Mouse (Mus musculus) myocyte (in vitro differentiated cells): ENCODE data around the gene Nrp1.

Experiments
- CEBPB ChIP-seq: IDR thresholded peaks from 2 replicates; pipeline ENCODE4 v1.6.1; 2011; ENCODE audit warnings: mild to moderate bottlenecking, moderate library complexity; ENCODE audit not compliant: poor library complexity, insufficient read depth, severe bottlenecking
- E2F4 ChIP-seq: IDR thresholded peaks from one replicate; pipeline ENCODE4 v1.6.1; 2011; ENCODE audit warnings: mild to moderate bottlenecking, control low read depth, moderate library complexity; ENCODE audit not compliant: insufficient read depth
- MAX ChIP-seq: IDR thresholded peaks from one replicate; pipeline ENCODE4 v1.6.1; 2011; ENCODE audit warnings: low read depth, mild to moderate bottlenecking, control low read depth
- MYOD1 ChIP-seq, 3 experiments: IDR thresholded peaks; one replicate each; pipeline ENCODE4 v1.6.1; 2011; ENCODE audit warnings: control low read depth in 2 of 3, low read depth in 2 of 3, mild to moderate bottlenecking in 2 of 3, moderate library complexity in 1 of 3; ENCODE audit not compliant: insufficient read length in 2 of 3, control insufficient read depth in 1 of 3
- MYOG ChIP-seq, 3 experiments: IDR thresholded peaks; one replicate each; pipeline ENCODE4 v1.6.1; 2011; ENCODE audit warnings: control low read depth in 2 of 3, low read depth in 2 of 3, mild to moderate bottlenecking in 2 of 3; ENCODE audit not compliant: insufficient read length in 2 of 3, control insufficient read depth in 1 of 3, insufficient read depth in 1 of 3
- POLR2A ChIP-seq: IDR thresholded peaks from one replicate; pipeline ENCODE4 v1.6.1; 2011; ENCODE audit warnings: low read depth, mild to moderate bottlenecking, control low read depth, moderate library complexity; ENCODE audit not compliant: insufficient read length
- POLR2AphosphoS2 ChIP-seq: IDR thresholded peaks from one replicate; pipeline ENCODE4 v1.6.1; 2011; ENCODE audit warnings: low read depth, control low read depth; ENCODE audit not compliant: insufficient read length
- REST ChIP-seq: IDR thresholded peaks from one replicate; pipeline ENCODE4 v1.6.1; 2011; ENCODE audit warnings: mild to moderate bottlenecking, control low read depth, moderate library complexity; ENCODE audit not compliant: insufficient read depth, insufficient read length
- TCF12 ChIP-seq: IDR thresholded peaks from one replicate; pipeline ENCODE4 v1.6.1; 2011; ENCODE audit warnings: mild to moderate bottlenecking, control low read depth; ENCODE audit not compliant: poor library complexity, insufficient read depth, severe bottlenecking
- USF1 ChIP-seq: IDR thresholded peaks from one replicate; pipeline ENCODE4 v1.6.1; 2011; ENCODE audit warnings: low read depth, mild to moderate bottlenecking, control low read depth, moderate library complexity

- TF ChIP-seq MYOD1 (IDR thresholded peaks at IDR 0.05; ENCODE audit: control insufficient read depth in 1 of 3, insufficient read length in 2 of 3, low read depth in 2 of 3) (no peak), MAX (no peak), POLR2A (no peak), E2F4 (no peak), REST (no peak), MYOG (IDR thresholded peaks at IDR 0.05; ENCODE audit: control insufficient read depth in 1 of 3, insufficient read depth in 1 of 3, insufficient read length in 2 of 3, low read depth in 2 of 3) (no peak), USF1 (no peak), POLR2AphosphoS2 (no peak), CEBPB (no peak), TCF12 (no peak)
These were observed 12.6 kb downstream of the Nrp1 start for GRCm38 (mm10) chr8:128371026-128371425.
